Mouse (Mus musculus): ENCODE measurements around the gene Rngtt. TPM values are rescaled to one million over a fixed set of nuclear protein-coding genes. Genes with fewer than 3 reads are reported as not detected.

The Rngtt gene
- polyA plus RNA-seq (2015; fragmentation: Nextera tagmentation; extraction: Ambion mirVana) = 35.1 and 36.6 TPM in 2 replicates

DNA sequence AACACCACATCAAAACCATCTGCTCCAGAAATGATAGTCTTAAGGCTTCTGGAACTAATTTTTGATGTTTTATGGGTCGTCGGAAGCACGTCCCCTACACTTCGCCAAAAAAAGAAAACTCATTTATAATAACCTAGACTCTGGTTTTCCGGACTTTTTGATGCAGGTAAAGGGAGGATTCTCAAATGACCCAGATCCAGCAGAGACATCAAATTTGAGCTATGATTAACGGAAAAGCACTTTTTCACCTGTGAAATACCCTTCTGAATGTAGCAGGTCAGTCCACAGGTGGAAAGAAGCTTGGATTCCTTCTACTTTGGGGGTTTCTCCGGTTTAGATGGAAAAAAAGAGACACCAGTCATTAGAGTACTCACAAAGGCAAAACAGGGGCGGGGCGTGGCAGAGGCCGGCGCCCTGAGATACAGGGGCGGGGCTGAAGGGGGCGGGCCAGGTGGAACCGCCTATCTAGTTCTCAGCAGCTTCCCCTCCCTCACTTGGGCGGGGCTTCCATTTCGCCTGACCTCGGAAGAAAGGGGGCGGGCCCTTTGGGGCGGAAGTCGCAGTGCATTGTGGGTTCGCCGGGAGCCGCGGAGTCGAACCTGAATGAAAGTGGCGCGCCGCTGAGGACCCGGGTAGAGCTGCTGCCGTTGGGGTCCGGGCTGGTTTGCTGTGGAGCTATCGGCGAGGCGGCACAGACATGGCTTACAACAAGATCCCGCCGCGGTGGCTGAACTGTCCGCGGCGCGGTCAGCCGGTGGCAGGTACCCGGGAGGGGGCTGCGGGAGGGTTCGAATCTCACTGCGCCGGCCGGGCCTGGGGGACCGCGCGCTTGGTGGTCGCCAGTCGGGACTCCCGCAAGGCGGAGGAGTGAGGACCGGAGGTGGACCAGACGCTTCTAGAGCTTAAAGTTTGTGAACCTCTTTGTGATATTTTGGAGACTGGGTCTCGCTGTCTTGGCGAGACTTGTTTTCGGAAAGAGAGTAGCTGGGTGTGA lies at the start of gene Rngtt:
TSS of gene Rngtt (plus strand) at position 548 of the 994 bp plus-strand sequence.
- Histone ChIP-seq H3K4me3 (peak within 1 kb of the TSS; percentile 84), H3K9ac (peak within 1 kb of the TSS; percentile 78), H3K36me3 (ENCODE audit: poor library complexity, severe bottlenecking) (no peaks in the 10 kb centered on the region), H3K27ac (0 out of 2 replicates have a peak within 1 kb of the TSS, but pooled peaks have one; percentile 5), H3K27me3 (no peaks in the 10 kb centered on the region), H3K4me1 (peaks cover 20% of the 10 kb centered on the region), H3K9me3 (replicated peaks) (no peaks in the 10 kb centered on the region), H3K4me2 (peak within 1 kb of the TSS; percentile 88)
- WGBS = 4% methylated on average over 58 of the region's 60 CpGs
- peak; percentile 96 for ATAC-seq

DNA sequence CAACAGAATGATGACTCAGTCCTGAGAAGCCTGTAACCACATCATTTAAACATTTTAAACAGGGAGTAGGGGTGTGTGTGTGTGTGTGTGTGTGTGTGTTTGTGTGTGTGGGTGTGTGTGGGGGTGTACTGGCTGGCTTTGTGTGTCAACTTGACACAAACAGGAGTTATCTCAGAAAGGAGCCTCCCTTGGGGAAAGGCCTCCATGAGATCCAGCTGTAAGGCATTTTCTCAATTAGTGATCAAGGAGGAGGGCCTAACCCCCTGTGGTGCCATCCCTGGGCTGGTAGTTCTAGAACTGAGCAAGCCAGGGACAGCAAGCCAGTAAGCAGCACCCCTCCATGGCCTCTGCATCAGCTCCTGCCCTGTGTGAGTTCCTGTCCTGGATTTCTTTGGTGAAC lies 49.8 kb upstream of the Rngtt start:
- Histone ChIP-seq H3K9ac (no peak overlapping the region), H3K4me3 (no peak overlapping the region), H3K4me1 (no peaks in the 10 kb centered on the region), H3K36me3 (ENCODE audit: poor library complexity, severe bottlenecking) (no peaks in the 10 kb centered on the region), H3K4me2 (no peak overlapping the region), H3K27ac (no peak overlapping the region), H3K9me3 (replicated peaks) (no peaks in the 10 kb centered on the region), H3K27me3 (no peaks in the 10 kb centered on the region)
- no peak for ATAC-seq

DNA sequence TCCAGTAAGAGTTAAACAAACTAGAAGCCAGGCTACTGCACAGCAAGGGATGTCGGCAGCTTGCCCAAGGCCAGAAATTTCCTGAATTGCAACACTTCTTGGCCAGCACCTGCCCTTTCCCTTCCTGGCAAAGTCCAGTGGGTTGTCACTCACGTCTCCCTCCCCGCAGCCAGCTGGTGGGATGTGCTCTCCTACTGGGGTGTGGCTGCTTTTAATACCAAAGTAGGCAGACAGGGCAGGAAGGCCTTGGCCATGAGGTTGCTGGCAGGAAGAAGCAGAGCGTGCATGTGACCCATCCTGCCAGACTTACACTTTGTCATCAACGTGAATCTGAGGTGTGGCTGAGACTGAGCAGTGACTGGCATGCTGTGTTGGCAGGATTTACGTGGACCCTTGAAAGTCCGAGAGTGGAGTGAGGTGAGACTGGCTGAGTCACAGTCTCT lies 48.8 kb upstream of the Rngtt start:
- WGBS = 74% methylated on average over 7 of the region's 7 CpGs
- Histone ChIP-seq H3K36me3 (ENCODE audit: poor library complexity, severe bottlenecking) (no peaks in the 10 kb centered on the region), H3K4me2 (no peak overlapping the region), H3K9ac (no peak overlapping the region), H3K27me3 (no peaks in the 10 kb centered on the region), H3K27ac (no peak overlapping the region), H3K4me3 (no peak overlapping the region), H3K4me1 (no peaks in the 10 kb centered on the region), H3K9me3 (replicated peaks) (no peaks in the 10 kb centered on the region)
- ATAC-seq = no peak

DNA sequence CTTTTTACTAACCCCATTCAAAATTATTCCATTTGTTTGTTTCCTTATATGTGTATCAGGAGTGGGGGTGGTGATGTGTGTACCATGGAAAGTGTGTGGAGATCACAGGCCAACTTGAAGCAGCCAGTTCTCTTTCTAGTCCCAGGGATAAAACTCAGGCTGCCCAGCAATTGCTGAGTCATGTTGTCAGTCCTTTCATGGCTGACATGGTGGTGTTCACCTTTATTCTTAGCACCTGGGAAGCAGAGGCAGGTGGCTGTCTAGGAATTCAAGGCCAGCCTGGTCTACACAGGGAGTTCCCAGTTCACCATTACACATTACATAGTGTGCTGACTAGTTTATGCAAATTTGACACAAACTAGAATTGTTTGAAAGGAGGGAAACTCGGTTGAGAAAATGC lies 47.2 kb upstream of the Rngtt start:
- Histone ChIP-seq H3K27me3 (no peaks in the 10 kb centered on the region), H3K4me2 (no peak overlapping the region), H3K36me3 (ENCODE audit: poor library complexity, severe bottlenecking) (no peaks in the 10 kb centered on the region), H3K4me3 (no peak overlapping the region), H3K27ac (no peak overlapping the region), H3K9ac (no peak overlapping the region), H3K4me1 (no peaks in the 10 kb centered on the region), H3K9me3 (replicated peaks) (no peaks in the 10 kb centered on the region)
- 63% methylated on average over 1 of the region's 1 CpGs for WGBS
- no peak for ATAC-seq

DNA sequence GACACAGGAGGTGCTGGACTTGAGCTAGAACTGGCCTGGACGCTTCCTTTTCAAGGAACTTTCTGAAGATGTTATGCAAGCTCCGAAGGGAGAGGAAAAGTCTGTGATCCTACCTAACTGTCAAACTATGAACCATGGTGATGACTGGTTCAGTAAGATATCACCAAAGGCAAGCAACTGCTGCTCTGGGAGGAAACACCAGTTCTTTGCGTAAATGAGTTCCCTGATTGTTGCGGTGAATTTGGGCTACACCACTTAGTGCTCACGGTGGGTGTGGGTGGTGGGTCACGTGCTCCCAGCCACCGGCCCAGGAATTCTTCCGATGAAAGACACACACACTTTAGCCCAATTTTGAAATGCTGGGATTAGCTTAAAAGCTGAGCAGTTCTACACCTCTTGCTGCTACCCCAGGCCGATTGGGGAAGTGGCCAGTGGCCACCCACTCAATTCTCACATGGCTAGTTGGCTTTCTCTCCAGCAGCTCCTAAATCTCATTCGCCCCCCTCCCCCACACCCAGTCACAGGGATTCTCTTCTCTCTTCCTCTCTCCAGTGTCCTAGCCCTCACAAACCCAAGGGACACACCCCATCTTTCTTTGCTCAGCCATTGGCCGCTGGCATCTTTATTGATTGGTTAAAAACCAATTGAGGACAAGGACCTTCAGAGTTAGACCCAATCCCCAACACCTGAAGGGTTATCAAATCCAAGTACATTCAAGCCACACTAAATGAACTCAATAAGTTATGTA lies 45.0 kb upstream of the Rngtt start:
- 92% methylated on average over 11 of the region's 11 CpGs for WGBS
- Histone ChIP-seq H3K9ac (no peak overlapping the region), H3K9me3 (replicated peaks) (no peaks in the 10 kb centered on the region), H3K27ac (no peak overlapping the region), H3K4me2 (no peak overlapping the region), H3K4me3 (no peak overlapping the region), H3K4me1 (no peaks in the 10 kb centered on the region), H3K36me3 (ENCODE audit: poor library complexity, severe bottlenecking) (no peaks in the 10 kb centered on the region), H3K27me3 (no peaks in the 10 kb centered on the region)
- ATAC-seq = no peak

DNA sequence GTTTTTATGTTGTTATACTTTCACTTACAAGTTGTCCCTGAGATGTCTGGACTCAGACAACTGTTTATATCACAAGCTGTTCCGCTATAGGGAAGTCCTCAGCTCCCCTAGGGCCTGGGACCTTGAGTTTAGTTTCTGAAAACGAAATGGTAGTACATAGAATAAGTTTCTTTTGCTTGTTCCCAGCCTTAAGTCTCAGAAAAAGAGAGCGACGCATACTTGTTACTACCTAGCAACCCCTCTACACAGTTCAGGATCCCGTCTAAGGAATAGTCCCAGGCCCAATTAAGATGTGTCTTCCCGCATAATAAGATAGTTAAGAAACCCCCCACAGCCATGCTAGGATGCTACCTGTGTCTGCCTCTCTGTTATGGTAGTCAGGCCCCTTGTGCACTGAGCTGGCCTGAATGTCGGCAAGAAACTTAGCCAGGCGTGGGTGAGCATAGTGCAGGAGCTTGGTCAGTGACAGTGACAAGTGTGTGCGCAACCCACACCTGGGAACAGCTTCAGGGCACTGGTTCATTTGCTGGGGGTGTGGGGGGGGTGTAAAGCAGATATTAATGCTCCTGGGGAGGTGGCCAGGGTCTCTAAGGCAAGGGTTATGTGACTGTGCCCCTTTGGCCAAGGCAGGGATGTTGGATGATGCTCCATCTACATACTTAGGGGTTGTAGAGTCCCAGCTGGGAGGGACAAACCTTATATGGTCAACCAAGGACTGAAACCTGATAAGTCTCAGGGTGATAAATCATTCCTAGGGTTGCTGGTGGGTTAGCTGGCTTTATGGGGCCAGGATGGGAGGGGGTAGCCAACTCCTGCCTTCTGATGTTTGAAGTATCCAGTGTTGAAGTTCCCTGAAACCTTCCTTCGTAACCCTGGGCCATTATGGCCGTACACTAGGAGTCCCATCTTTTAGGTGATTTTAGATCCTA lies 39.5 kb upstream of the Rngtt start:
- ATAC-seq = no peak
- Histone ChIP-seq H3K4me1 (no peaks in the 10 kb centered on the region), H3K36me3 (ENCODE audit: poor library complexity, severe bottlenecking) (no peaks in the 10 kb centered on the region), H3K4me2 (no peak overlapping the region), H3K27me3 (no peaks in the 10 kb centered on the region), H3K9ac (no peak overlapping the region), H3K9me3 (replicated peaks) (no peaks in the 10 kb centered on the region), H3K4me3 (no peak overlapping the region), H3K27ac (no peak overlapping the region)
- 83% methylated on average over 11 of the region's 11 CpGs for WGBS

DNA sequence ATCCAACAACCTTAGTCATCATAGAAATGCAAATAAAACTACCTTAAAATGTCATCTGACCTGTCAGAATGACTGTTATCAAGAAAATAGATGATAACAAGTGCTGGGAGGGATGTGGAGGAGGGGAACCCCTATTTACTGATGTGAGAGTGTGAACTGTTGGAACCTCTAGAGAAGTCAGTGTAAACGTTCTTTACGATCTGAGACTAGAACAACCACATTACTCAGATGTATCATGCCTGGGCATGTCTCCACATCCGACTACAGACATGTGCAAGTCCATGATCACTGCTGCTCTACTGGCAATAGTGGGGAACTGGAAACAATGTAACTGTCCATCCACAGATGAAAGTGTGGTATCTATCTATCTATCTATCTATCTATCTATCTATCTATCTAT lies 36.7 kb upstream of the Rngtt start:
- Histone ChIP-seq H3K9me3 (replicated peaks) (no peaks in the 10 kb centered on the region), H3K4me1 (no peaks in the 10 kb centered on the region), H3K9ac (no peak overlapping the region), H3K4me2 (no peak overlapping the region), H3K27ac (no peak overlapping the region), H3K27me3 (no peaks in the 10 kb centered on the region), H3K36me3 (ENCODE audit: poor library complexity, severe bottlenecking) (no peaks in the 10 kb centered on the region), H3K4me3 (no peak overlapping the region)
- no peak for ATAC-seq
- WGBS = 74% methylated on average over 3 of the region's 3 CpGs

DNA sequence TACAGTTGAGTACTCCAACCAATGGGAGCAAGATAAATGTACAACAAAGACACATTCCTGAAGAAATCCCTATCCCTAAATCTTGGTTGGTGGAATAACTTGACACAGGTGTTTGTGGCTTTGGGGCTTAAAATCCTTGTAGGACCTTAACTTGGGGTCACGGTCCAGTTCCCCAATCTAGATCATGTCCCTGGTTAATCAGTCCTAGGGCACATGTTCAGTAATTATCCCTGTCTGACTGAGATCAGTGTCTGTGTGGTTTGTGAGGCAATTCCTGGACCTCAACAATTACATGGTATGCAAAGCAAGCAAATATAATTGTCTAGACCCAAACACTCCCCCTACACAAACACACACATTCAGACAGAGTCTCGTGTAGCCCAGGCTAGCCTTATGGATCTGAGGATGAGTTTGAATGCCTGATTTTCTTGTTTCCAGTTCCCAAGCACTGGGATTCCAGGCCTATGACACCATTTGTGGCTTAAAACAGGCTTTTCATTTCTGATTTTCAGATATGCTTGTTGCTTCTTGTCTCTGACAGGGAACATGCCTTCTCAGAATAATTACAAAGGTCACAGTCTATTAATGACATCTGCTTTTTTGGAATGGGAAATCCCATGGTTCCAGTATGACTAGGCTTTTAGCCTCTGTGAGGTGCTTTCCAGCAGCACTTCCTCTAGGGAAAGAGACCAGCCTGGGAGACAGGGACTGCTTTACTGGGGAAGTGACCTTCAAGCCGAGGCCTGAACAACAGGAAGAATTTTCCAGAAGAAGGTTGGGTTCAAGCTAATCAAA lies 28.0 kb upstream of the Rngtt start:
- 86% methylated on average over 3 of the region's 3 CpGs for WGBS
- no peaks in the 10 kb centered on the region for H3K9me3 ChIP-seq (replicated peaks)
- H3K36me3 ChIP-seq (ENCODE audit: poor library complexity, severe bottlenecking) = no peaks in the 10 kb centered on the region
- no peak overlapping the region for H3K9ac ChIP-seq
- no peaks in the 10 kb centered on the region for H3K4me1 ChIP-seq
- H3K27me3 ChIP-seq = no peaks in the 10 kb centered on the region
- no peak overlapping the region for H3K4me3 ChIP-seq
- no peak overlapping the region for H3K4me2 ChIP-seq
- no peak for ATAC-seq
- H3K27ac ChIP-seq = no peak overlapping the region

DNA sequence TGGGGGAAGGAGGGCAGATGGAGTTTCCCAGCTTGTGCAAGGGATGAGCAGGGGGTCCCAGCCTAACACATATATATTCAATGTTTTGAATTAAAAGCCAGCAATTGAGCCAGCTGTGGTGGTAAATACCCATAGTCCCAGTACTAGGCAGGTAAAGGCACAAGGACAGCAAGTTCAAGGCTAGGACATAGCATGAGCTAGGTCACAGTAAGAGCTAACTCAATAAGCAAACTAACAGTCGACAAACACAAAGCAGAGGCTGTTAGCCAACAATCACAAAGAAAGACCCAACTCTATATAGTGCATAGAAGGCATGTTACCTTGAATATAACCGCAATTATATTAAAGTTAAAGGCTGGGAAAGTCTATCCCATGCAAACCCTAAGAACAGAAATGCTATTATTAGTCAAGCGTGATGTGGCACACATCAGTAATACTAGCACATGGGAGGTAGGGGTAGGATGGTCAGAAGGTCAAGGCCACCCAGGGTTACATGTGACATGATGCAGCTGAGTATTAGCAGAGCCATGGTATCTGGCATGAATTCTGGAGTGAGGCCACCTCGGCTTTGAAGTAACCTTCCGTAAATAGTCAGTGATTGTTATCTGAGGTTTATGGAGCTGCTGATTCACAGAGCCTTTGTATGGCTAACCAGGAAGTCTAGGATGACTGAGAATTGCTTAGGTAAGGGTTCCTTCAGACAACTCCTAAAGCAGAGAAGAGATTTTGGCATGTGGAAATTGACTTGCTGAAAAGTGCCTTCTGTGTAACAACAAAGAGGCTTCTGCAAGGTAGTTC lies 25.8 kb upstream of the Rngtt start:
- no peak for ATAC-seq
- WGBS = 94% methylated on average over 5 of the region's 5 CpGs
- H3K9me3 ChIP-seq (replicated peaks) = no peaks in the 10 kb centered on the region
- H3K4me2 ChIP-seq = no peak overlapping the region
- H3K27ac ChIP-seq = no peak overlapping the region
- H3K36me3 ChIP-seq (ENCODE audit: poor library complexity, severe bottlenecking) = no peaks in the 10 kb centered on the region
- H3K4me1 ChIP-seq = no peaks in the 10 kb centered on the region
- no peak overlapping the region for H3K4me3 ChIP-seq
- H3K27me3 ChIP-seq = no peaks in the 10 kb centered on the region
- no peak overlapping the region for H3K9ac ChIP-seq

DNA sequence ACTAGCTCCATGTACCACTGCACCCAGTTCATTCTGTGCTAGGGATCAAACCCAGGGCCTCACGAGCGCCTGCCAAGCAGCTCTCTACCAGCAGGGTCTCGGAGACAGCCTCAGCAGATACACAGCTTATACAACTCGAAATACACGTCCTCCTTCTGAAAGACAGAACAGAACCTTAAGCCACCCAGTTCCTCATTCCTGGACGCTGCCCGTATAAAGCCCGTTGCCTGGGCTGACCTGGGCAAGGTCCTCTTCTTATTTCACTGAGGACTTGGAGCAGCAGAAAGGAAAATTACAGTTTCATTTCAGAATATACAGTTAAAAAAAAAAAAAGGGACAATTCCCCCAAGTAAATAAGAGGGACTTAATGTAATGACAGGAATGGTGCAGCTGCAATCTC lies 24.7 kb upstream of the Rngtt start:
- ATAC-seq = no peak
- H3K27me3 ChIP-seq = no peaks in the 10 kb centered on the region
- no peaks in the 10 kb centered on the region for H3K36me3 ChIP-seq (ENCODE audit: poor library complexity, severe bottlenecking)
- H3K4me3 ChIP-seq = no peak overlapping the region
- H3K9me3 ChIP-seq (replicated peaks) = no peaks in the 10 kb centered on the region
- H3K27ac ChIP-seq = no peak overlapping the region
- 89% methylated on average over 8 of the region's 8 CpGs for WGBS
- no peaks in the 10 kb centered on the region for H3K4me1 ChIP-seq
- no peak overlapping the region for H3K9ac ChIP-seq
- H3K4me2 ChIP-seq = no peak overlapping the region

Measured in forebrain, embryonic 13.5 days (tissue).